Mouse (Mus musculus): ENCODE data around the gene Ppp1r13b.

DNA sequence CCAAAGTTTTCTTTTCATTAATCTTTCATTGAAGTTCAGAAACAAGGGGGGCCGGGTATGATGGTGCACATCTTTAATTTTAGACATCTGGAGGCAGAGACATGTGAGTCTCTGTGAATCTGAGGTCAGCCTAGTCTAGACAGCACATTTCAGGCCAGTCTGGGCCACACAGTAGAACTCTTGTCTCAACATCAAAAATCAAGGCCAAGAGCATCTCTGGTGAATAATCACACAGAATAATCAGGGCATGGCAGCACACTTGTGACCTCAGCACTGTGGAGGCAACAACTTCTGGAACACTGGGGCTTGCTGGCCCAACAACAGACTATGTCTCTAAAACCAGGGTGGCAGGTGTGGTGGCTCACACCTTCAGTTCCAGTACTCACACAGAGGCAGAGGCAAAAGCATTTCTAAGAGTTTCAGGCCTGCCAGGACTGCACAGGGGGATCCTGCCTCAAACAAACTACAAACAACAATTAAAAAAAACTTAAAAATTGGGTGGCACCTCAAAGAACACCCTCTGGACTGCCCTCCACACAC, 33.2 kb downstream of the Ppp1r13b start:
- TF ChIP-seq CTCF (IDR thresholded peaks at IDR 0.05; ENCODE audit: extremely low read depth, insufficient read depth, insufficient read length, insufficient replicate concordance) (no peak), POLR2A (IDR thresholded peaks at IDR 0.05; ENCODE audit: low read depth, low read length) (no peak)
